Mouse (Mus musculus) heart, adult 2 months (tissue): ENCODE measurements at regions not wholly inside any gene's neighbourhood (a gene's known extent, or its start where the extent isn't known, plus 50 kb on each side); places are given as distances from the start of the nearest gene placed in this dataset.

Source experiments
- DNase-seq, 2 experiments: peaks; one replicate each; pipeline ENCODE4 v3.0.0; 2021
- H3K27ac ChIP-seq: fragments of 200-600 bp; 2 replicates; pipeline ENCODE4 v1.8.1; 2022
- H3K27me3 ChIP-seq: fragments of 200-500 bp; 2 replicates; pipeline ENCODE4 v1.6.1; 2012; ENCODE audit warnings: mild to moderate bottlenecking, low read length, inconsistent platforms, mixed read lengths; ENCODE audit not compliant: control insufficient read depth, insufficient read depth
- H3K36me3 ChIP-seq: fragments of 200-500 bp; 2 replicates; pipeline ENCODE4 v1.6.1; 2012; ENCODE audit warnings: low read length, inconsistent platforms; ENCODE audit not compliant: control insufficient read depth, insufficient read depth
- H3K4me1 ChIP-seq: fragments of 200-500 bp; 2 replicates; pipeline ENCODE4 v1.6.1; 2011; ENCODE audit warnings: low read length; ENCODE audit not compliant: control insufficient read depth, insufficient read depth
- H3K4me3 ChIP-seq: fragments of 200-600 bp; 2 replicates; pipeline ENCODE4 v1.8.1; 2022
- H3K79me2 ChIP-seq: fragments of 200-500 bp; replicated peaks from 2 replicates; pipeline ENCODE4 v1.6.1; 2012; ENCODE audit warnings: mild to moderate bottlenecking, inconsistent platforms, low read length, moderate library complexity, mixed read lengths; ENCODE audit not compliant: control insufficient read depth, insufficient read depth
- H3K9ac ChIP-seq: fragments of 200-500 bp; 2 replicates; pipeline ENCODE4 v1.6.1; 2012; ENCODE audit warnings: low read depth, mild to moderate bottlenecking, control low read depth, inconsistent platforms, low read length, mixed read lengths
- CTCF ChIP-seq: fragments of 200-600 bp; IDR thresholded peaks from 2 replicates; pipeline ENCODE4 v1.8.1; 2022; ENCODE audit warnings: antibody characterized with exemption, mild to moderate bottlenecking, moderate library complexity
- EP300 ChIP-seq: fragments of 200-500 bp; IDR thresholded peaks from 2 replicates; pipeline ENCODE4 v1.6.1; 2011; ENCODE audit warnings: low read depth, low read length, control low read depth; ENCODE audit not compliant: insufficient read depth
- POLR2A ChIP-seq: fragments of 200-500 bp; IDR thresholded peaks from 2 replicates; pipeline ENCODE4 v1.6.1; 2011; ENCODE audit warnings: mild to moderate bottlenecking, low read depth, low read length, control low read depth; ENCODE audit not compliant: insufficient read depth
- WGBS: fragments of 180-500 bp; shearing (Covaris S2); methylation state at CpG from one replicate; pipeline ENCODE4 v1.1.7; 2018; 5-methylcytosine and 5-hydroxymethylcytosine counted together
- intact Hi-C: fragments of 180-260 bp; cut with DNase I; formaldehyde crosslinking; loops from one replicate; pipeline ENCODE4 v1.15.1; 2025

GRCm38 (mm10) chr12:66157630-66158292 lies 126.4 kb downstream of the Rpl10l start:
- no peaks in the 10 kb centered on the region for H3K4me1 ChIP-seq
- TF ChIP-seq EP300 (no peak), CTCF (no peak), POLR2A (no peak)
- no peaks in the 10 kb centered on the region for H3K36me3 ChIP-seq
- intact Hi-C loops = no loop called here
- no peak for DNase-seq
- no peak overlapping the region for H3K9ac ChIP-seq
- no peak overlapping the region for H3K27ac ChIP-seq
- no peaks in the 10 kb centered on the region for H3K27me3 ChIP-seq
- 49% methylated on average over 3 of the region's 3 CpGs for WGBS
- no peaks in the 10 kb centered on the region for H3K79me2 ChIP-seq
- no peak overlapping the region for H3K4me3 ChIP-seq

- no peak overlapping the region for H3K9ac ChIP-seq
- no peak overlapping the region for H3K27ac ChIP-seq
- H3K4me1 ChIP-seq = no peaks in the 10 kb centered on the region
- 61% methylated on average over 3 of the region's 3 CpGs for WGBS
- no peaks in the 10 kb centered on the region for H3K27me3 ChIP-seq
- no peaks in the 10 kb centered on the region for H3K36me3 ChIP-seq
- intact Hi-C loops = no loop called here
- DNase-seq = no peak
- no peaks in the 10 kb centered on the region for H3K79me2 ChIP-seq
- no peak for TF ChIP-seq POLR2A
- no peak for TF ChIP-seq EP300
- no peak for TF ChIP-seq CTCF
- no peak overlapping the region for H3K4me3 ChIP-seq
Measured at GRCm38 (mm10) chr12:66156980-66157629, 127.1 kb downstream of the Rpl10l start.

GRCm38 (mm10) chr12:66130909-66131308 lies 153.3 kb downstream of the Rpl10l start:
- intact Hi-C loops = no loop called here
- H3K4me1 ChIP-seq = no peaks in the 10 kb centered on the region
- H3K4me3 ChIP-seq = no peak overlapping the region
- no peaks in the 10 kb centered on the region for H3K79me2 ChIP-seq
- H3K9ac ChIP-seq = no peak overlapping the region
- H3K36me3 ChIP-seq = no peaks in the 10 kb centered on the region
- DNase-seq = no peak
- TF ChIP-seq CTCF (no peak), EP300 (no peak), POLR2A (no peak)
- 40% methylated on average over 1 of the region's 1 CpGs for WGBS
- H3K27ac ChIP-seq = no peak overlapping the region
- no peaks in the 10 kb centered on the region for H3K27me3 ChIP-seq

GRCm38 (mm10) chr12:66119565-66119964 lies 164.6 kb downstream of the Rpl10l start:
- Histone ChIP-seq H3K27me3 (no peaks in the 10 kb centered on the region), H3K9ac (no peak overlapping the region), H3K4me3 (no peak overlapping the region), H3K36me3 (no peaks in the 10 kb centered on the region), H3K4me1 (no peaks in the 10 kb centered on the region), H3K27ac (no peak overlapping the region), H3K79me2 (no peaks in the 10 kb centered on the region)
- intact Hi-C loops = no loop called here
- no peak for DNase-seq
- TF ChIP-seq EP300 (no peak), POLR2A (no peak), CTCF (no peak)
- 38% methylated on average over 1 of the region's 1 CpGs for WGBS

- no peaks in the 10 kb centered on the region for H3K79me2 ChIP-seq
- no peaks in the 10 kb centered on the region for H3K4me1 ChIP-seq
- 39% methylated on average over 3 of the region's 3 CpGs for WGBS
- TF ChIP-seq CTCF = no peak
- no peak for TF ChIP-seq EP300
- no peak for TF ChIP-seq POLR2A
- DNase-seq = no peak
- H3K9ac ChIP-seq = no peak overlapping the region
- intact Hi-C loops = no loop called here
- H3K27me3 ChIP-seq = no peaks in the 10 kb centered on the region
- no peak overlapping the region for H3K27ac ChIP-seq
- no peaks in the 10 kb centered on the region for H3K36me3 ChIP-seq
- H3K4me3 ChIP-seq = no peak overlapping the region
Measured at GRCm38 (mm10) chr12:66090806-66091447, 193.3 kb downstream of the Rpl10l start.

GRCm38 (mm10) chr12:66060326-66060725 lies 223.9 kb downstream of the Rpl10l start:
- Histone ChIP-seq H3K4me3 (no peak overlapping the region), H3K27ac (no peak overlapping the region), H3K4me1 (no peaks in the 10 kb centered on the region), H3K27me3 (no peaks in the 10 kb centered on the region), H3K79me2 (no peaks in the 10 kb centered on the region), H3K36me3 (no peaks in the 10 kb centered on the region), H3K9ac (no peak overlapping the region)
- intact Hi-C loops = no loop called here
- no peak for TF ChIP-seq EP300
- no peak for TF ChIP-seq CTCF
- no peak for TF ChIP-seq POLR2A
- WGBS = 43% methylated on average over 1 of the region's 1 CpGs
- no peak for DNase-seq
